Mouse (Mus musculus) midbrain, embryonic 15.5 days (tissue): ENCODE results near the gene C1ra. TPM values are rescaled to one million over a fixed set of nuclear protein-coding genes. Genes with fewer than 3 reads are reported as not detected.
"Not testable (repeated sequence)": the region's sequence is repeated elsewhere in the genome, so short reads cannot be mapped to it uniquely, and the experiment has no call there.

Source experiments
- ATAC-seq: fragments of 200-750 bp; cut with Nextera tagmentation; replicated peaks from 2 replicates; pipeline ENCODE4 v1.8.0; 2017; ENCODE audit warnings: moderate TSS enrichment
- H3K27ac ChIP-seq: fragments of 300-500 bp; sonication (generic); 2 replicates; pipeline ENCODE4 v1.5.1; 2015; ENCODE audit warnings: mild to moderate bottlenecking, inconsistent platforms
- H3K27me3 ChIP-seq: fragments of 300-500 bp; sonication (generic); replicated peaks from 2 replicates; pipeline ENCODE4 v1.6.1; 2015; ENCODE audit warnings: inconsistent platforms
- H3K36me3 ChIP-seq: fragments of 300-500 bp; sonication (generic); replicated peaks from 2 replicates; pipeline ENCODE4 v1.6.1; 2015; ENCODE audit warnings: inconsistent platforms
- H3K4me1 ChIP-seq: fragments of 300-500 bp; sonication (generic); 2 replicates; pipeline ENCODE4 v1.6.1; 2015; ENCODE audit warnings: inconsistent platforms
- H3K4me2 ChIP-seq: fragments of 300-500 bp; sonication (generic); 2 replicates; pipeline ENCODE4 v1.6.1; 2015; ENCODE audit warnings: inconsistent platforms, mild to moderate bottlenecking, moderate library complexity
- H3K4me3 ChIP-seq: fragments of 300-500 bp; sonication (generic); 2 replicates; pipeline ENCODE4 v1.5.1; 2015; ENCODE audit warnings: mild to moderate bottlenecking, inconsistent platforms
- H3K9ac ChIP-seq: fragments of 300-500 bp; sonication (generic); 2 replicates; pipeline ENCODE4 v1.6.1; 2015; ENCODE audit warnings: mild to moderate bottlenecking, inconsistent platforms
- H3K9me3 ChIP-seq: fragments of 300-500 bp; sonication (generic); 2 replicates; pipeline ENCODE4 v1.6.1; 2016; ENCODE audit warnings: inconsistent platforms
- WGBS: fragments of 180-500 bp; shearing (Covaris S2); methylation state at CpG from one replicate; pipeline ENCODE4 v1.1.7; 2015; ENCODE audit warnings: mixed read lengths; 5-methylcytosine and 5-hydroxymethylcytosine counted together
- polyA plus RNA-seq: library from polyadenylated mRNA; unstranded; fragments of >200 nt; fragmentation: Nextera tagmentation; extraction: Ambion mirVana; gene quantifications from 2 replicates; pipeline ENCODE4 v1.2.1, GENCODE M21; 2015

The C1ra gene
- polyA plus RNA-seq = 0.27 and 0.28 TPM in 2 replicates

GRCm38 (mm10) chr6:124512355-124512836 is at the start of gene C1ra:
Gene C1ra (plus strand): TSS chr6:124512405.
- Histone ChIP-seq H3K4me3 (no peak within 1 kb of the TSS), H3K4me2 (peak within 1 kb of the TSS; percentile 28; the same call in 1 of the 2 replicates), H3K9ac (no peak within 1 kb of the TSS), H3K36me3 (no peaks in the 10 kb centered on the region), H3K4me1 (no peaks in the 10 kb centered on the region), H3K27ac (no peak within 1 kb of the TSS), H3K27me3 (no peaks in the 10 kb centered on the region), H3K9me3 (no peaks in the 10 kb centered on the region)
- ATAC-seq = no peak
- 6% methylated on average over 6 of the region's 6 CpGs for WGBS

GRCm38 (mm10) chr6:124463881-124464291 is 48.3 kb upstream of the C1ra start:
- Histone ChIP-seq H3K36me3 (peaks cover 11% of the 10 kb centered on the region; the same call in 1 of the 2 replicates), H3K27ac (peak overlapping the region; percentile 92), H3K4me1 (peaks cover 27% of the 10 kb centered on the region), H3K9ac (peak overlapping the region; percentile 83), H3K4me3 (peak overlapping the region; percentile 75), H3K27me3 (no peaks in the 10 kb centered on the region), H3K4me2 (peak overlapping the region; percentile 75), H3K9me3 (no peaks in the 10 kb centered on the region)
- peak; percentile 41 for ATAC-seq
- WGBS = 16% methylated on average over 8 of the region's 8 CpGs

- H3K27ac ChIP-seq = peak within 1 kb of the TSS; percentile 92
- H3K9ac ChIP-seq = peak within 1 kb of the TSS; percentile 83
- H3K4me1 ChIP-seq = peaks cover 27% of the 10 kb centered on the region
- WGBS = 6% methylated on average over 27 of the region's 27 CpGs
- H3K27me3 ChIP-seq = no peaks in the 10 kb centered on the region
- peak; percentile 98 for ATAC-seq
- no peaks in the 10 kb centered on the region for H3K9me3 ChIP-seq
- H3K36me3 ChIP-seq = peaks cover 11% of the 10 kb centered on the region; the same call in 1 of the 2 replicates
- peak within 1 kb of the TSS; percentile 75 for H3K4me2 ChIP-seq
- peak within 1 kb of the TSS; percentile 75 for H3K4me3 ChIP-seq
Measured at GRCm38 (mm10) chr6:124464305-124465271, 47.6 kb upstream of the C1ra start, which contains the start of gene Clstn3. Gene Clstn3 (minus strand): TSS chr6:124464794.

GRCm38 (mm10) chr6:124465299-124465698 is 46.9 kb upstream of the C1ra start:
- ATAC-seq = 0 out of 2 replicates have a peak, but pooled peaks have one; percentile 2
- peak overlapping the region; percentile 92 for H3K27ac ChIP-seq
- H3K9me3 ChIP-seq = no peaks in the 10 kb centered on the region
- peak overlapping the region; percentile 75 for H3K4me2 ChIP-seq
- peak overlapping the region; percentile 83 for H3K9ac ChIP-seq
- peak overlapping the region; percentile 75 for H3K4me3 ChIP-seq
- H3K4me1 ChIP-seq = peaks cover 27% of the 10 kb centered on the region
- 28% methylated on average over 6 of the region's 6 CpGs for WGBS
- peaks cover 11% of the 10 kb centered on the region; the same call in 1 of the 2 replicates for H3K36me3 ChIP-seq
- no peaks in the 10 kb centered on the region for H3K27me3 ChIP-seq

- H3K9ac ChIP-seq = peak overlapping the region; percentile 83; the same call in 1 of the 2 replicates
- peaks cover 8% of the 10 kb centered on the region; the same call in 1 of the 2 replicates for H3K36me3 ChIP-seq
- WGBS = 76% methylated on average over 6 of the region's 6 CpGs
- no peaks in the 10 kb centered on the region for H3K27me3 ChIP-seq
- peaks cover 27% of the 10 kb centered on the region for H3K4me1 ChIP-seq
- peak overlapping the region; percentile 75 for H3K4me2 ChIP-seq
- peak overlapping the region; percentile 92; the same call in 1 of the 2 replicates for H3K27ac ChIP-seq
- ATAC-seq = no peak
- peak overlapping the region; percentile 75; the same call in 1 of the 2 replicates for H3K4me3 ChIP-seq
- no peaks in the 10 kb centered on the region for H3K9me3 ChIP-seq
Measured at GRCm38 (mm10) chr6:124465729-124466128, 46.5 kb upstream of the C1ra start.

GRCm38 (mm10) chr6:124471121-124471520 is 41.1 kb upstream of the C1ra start:
- Histone ChIP-seq H3K4me2 (no peak overlapping the region), H3K27me3 (no peaks in the 10 kb centered on the region), H3K9ac (no peak overlapping the region), H3K27ac (no peak overlapping the region), H3K36me3 (no peaks in the 10 kb centered on the region), H3K4me3 (no peak overlapping the region), H3K9me3 (no peaks in the 10 kb centered on the region), H3K4me1 (no peaks in the 10 kb centered on the region)
- no peak for ATAC-seq
- WGBS = 93% methylated on average over 3 of the region's 3 CpGs

GRCm38 (mm10) chr6:124471783-124472638 is 40.2 kb upstream of the C1ra start:
- H3K27ac ChIP-seq, H3K9ac ChIP-seq, H3K4me2 ChIP-seq, H3K4me1 ChIP-seq, ATAC-seq, H3K9me3 ChIP-seq, H3K36me3 ChIP-seq, H3K27me3 ChIP-seq, H3K4me3 ChIP-seq: not testable (repeated sequence)
- WGBS = 89% methylated on average over 6 of the region's 6 CpGs

GRCm38 (mm10) chr6:124472801-124473200 is 39.4 kb upstream of the C1ra start:
- Histone ChIP-seq H3K4me2 (no peak overlapping the region), H3K9me3 (no peaks in the 10 kb centered on the region), H3K4me3 (no peak overlapping the region), H3K36me3 (no peaks in the 10 kb centered on the region), H3K27me3 (no peaks in the 10 kb centered on the region), H3K4me1 (no peaks in the 10 kb centered on the region), H3K9ac (no peak overlapping the region), H3K27ac (no peak overlapping the region)
- no peak for ATAC-seq
- WGBS = 29% methylated on average over 6 of the region's 6 CpGs

GRCm38 (mm10) chr6:124474621-124475020 is 37.6 kb upstream of the C1ra start:
- Histone ChIP-seq H3K36me3 (no peaks in the 10 kb centered on the region), H3K27me3 (no peaks in the 10 kb centered on the region), H3K9ac (no peak overlapping the region), H3K4me3 (no peak overlapping the region), H3K4me1 (no peaks in the 10 kb centered on the region), H3K4me2 (no peak overlapping the region), H3K27ac (no peak overlapping the region), H3K9me3 (no peaks in the 10 kb centered on the region)
- ATAC-seq = no peak
- 85% methylated on average over 11 of the region's 11 CpGs for WGBS

- H3K36me3 ChIP-seq, H3K4me3 ChIP-seq, H3K27ac ChIP-seq, H3K4me1 ChIP-seq, H3K27me3 ChIP-seq, H3K9ac ChIP-seq, ATAC-seq, H3K9me3 ChIP-seq, H3K4me2 ChIP-seq: not testable (repeated sequence)
- WGBS = 93% methylated on average over 8 of the region's 11 CpGs
Measured at GRCm38 (mm10) chr6:124475335-124476075, 36.7 kb upstream of the C1ra start.

GRCm38 (mm10) chr6:124476216-124476615 is 36.0 kb upstream of the C1ra start:
- Histone ChIP-seq H3K27ac (no peak overlapping the region), H3K4me1 (no peaks in the 10 kb centered on the region), H3K9me3 (no peaks in the 10 kb centered on the region), H3K36me3 (no peaks in the 10 kb centered on the region), H3K27me3 (no peaks in the 10 kb centered on the region), H3K9ac (no peak overlapping the region), H3K4me2 (no peak overlapping the region), H3K4me3 (no peak overlapping the region)
- no peak for ATAC-seq
- WGBS = 58% methylated on average over 7 of the region's 7 CpGs
